Mouse (Mus musculus) intestine, embryonic 16.5 days (tissue): ENCODE measurements around the gene Dnah7a. TPM values are rescaled to one million over a fixed set of nuclear protein-coding genes. Genes with fewer than 3 reads are reported as not detected.
A peak's percentile ranks its signal among the peaks of the same experiment; 100 is the strongest.
"Not testable (repeated sequence)": the region's sequence is repeated elsewhere in the genome, so short reads cannot be mapped to it uniquely, and the experiment has no call there.

Experiments used
- ATAC-seq: fragments of 200-750 bp; cut with Nextera tagmentation; 2 replicates; pipeline ENCODE4 v1.8.0; 2017; ENCODE audit warnings: moderate TSS enrichment, moderate library complexity
- H3K27ac ChIP-seq: fragments of 300-500 bp; sonication (generic); 2 replicates; pipeline ENCODE4 v1.5.1; 2014; ENCODE audit warnings: mild to moderate bottlenecking, low read length
- H3K27me3 ChIP-seq: fragments of 300-500 bp; sonication (generic); replicated peaks from 2 replicates; pipeline ENCODE4 v1.6.1; 2014; ENCODE audit warnings: low read length, control low read depth, mixed read lengths; ENCODE audit not compliant: control insufficient read depth, insufficient read depth
- H3K36me3 ChIP-seq: fragments of 300-500 bp; sonication (generic); 2 replicates; pipeline ENCODE4 v1.6.1; 2014; ENCODE audit warnings: low read length, control low read depth; ENCODE audit not compliant: control insufficient read depth, insufficient read depth
- H3K4me1 ChIP-seq: fragments of 300-500 bp; sonication (generic); 2 replicates; pipeline ENCODE4 v1.6.1; 2014; ENCODE audit warnings: low read length, control low read depth, mixed read lengths; ENCODE audit not compliant: control insufficient read depth, insufficient read depth
- H3K4me2 ChIP-seq: fragments of 300-500 bp; sonication (generic); 2 replicates; pipeline ENCODE4 v1.6.1; 2014; ENCODE audit warnings: low read depth, low read length, control low read depth
- H3K4me3 ChIP-seq: fragments of 300-500 bp; sonication (generic); 2 replicates; pipeline ENCODE4 v1.5.1; 2014; ENCODE audit warnings: mild to moderate bottlenecking, low read length
- H3K9ac ChIP-seq: fragments of 300-500 bp; sonication (generic); 2 replicates; pipeline ENCODE4 v1.6.1; 2014; ENCODE audit warnings: low read depth, low read length
- H3K9me3 ChIP-seq: fragments of 300-500 bp; sonication (generic); 2 replicates; pipeline ENCODE4 v1.6.1; 2016; ENCODE audit warnings: low read length, control low read depth; ENCODE audit not compliant: control insufficient read depth
- WGBS: fragments of 180-500 bp; shearing (Covaris S2); extraction: QIAGEN DNeasy Blood & Tissue Kit; methylation state at CpG from one replicate; pipeline ENCODE4 v1.1.7; 2014; 5-methylcytosine and 5-hydroxymethylcytosine counted together
- polyA plus RNA-seq: library from polyadenylated mRNA; unstranded; fragments of >200 nt; fragmentation: Nextera tagmentation; extraction: Ambion mirVana; gene quantifications from 2 replicates; pipeline ENCODE4 v1.2.1, GENCODE M21; 2015

Gene Dnah7a
- polyA plus RNA-seq, 1 experiment from 2014 or later: 0.44 TPM

DNA sequence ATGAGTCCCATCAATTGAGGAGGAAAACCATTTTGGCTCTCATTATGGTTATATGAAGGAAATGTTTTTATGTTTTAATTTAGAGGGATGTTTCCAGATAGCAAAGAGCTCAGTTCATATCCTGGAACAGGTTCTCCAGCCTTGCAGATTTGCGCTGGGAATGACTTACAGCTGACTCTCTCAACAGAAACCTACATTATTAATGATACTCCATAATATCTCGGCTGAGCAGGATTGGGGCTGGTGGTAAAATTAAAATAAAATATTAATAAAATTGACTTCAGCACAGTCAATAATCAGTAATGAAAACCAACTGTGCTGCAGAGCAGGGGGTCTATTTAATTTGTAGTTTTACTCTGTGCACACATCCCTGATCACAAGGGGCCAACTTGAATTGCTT is 274.2 kb downstream of the Dnah7a start:
- 83% methylated on average over 2 of the region's 2 CpGs for WGBS
- H3K27me3 ChIP-seq, ATAC-seq, H3K4me3 ChIP-seq, H3K9ac ChIP-seq, H3K9me3 ChIP-seq, H3K27ac ChIP-seq, H3K4me2 ChIP-seq, H3K4me1 ChIP-seq, H3K36me3 ChIP-seq: not testable (repeated sequence)

DNA sequence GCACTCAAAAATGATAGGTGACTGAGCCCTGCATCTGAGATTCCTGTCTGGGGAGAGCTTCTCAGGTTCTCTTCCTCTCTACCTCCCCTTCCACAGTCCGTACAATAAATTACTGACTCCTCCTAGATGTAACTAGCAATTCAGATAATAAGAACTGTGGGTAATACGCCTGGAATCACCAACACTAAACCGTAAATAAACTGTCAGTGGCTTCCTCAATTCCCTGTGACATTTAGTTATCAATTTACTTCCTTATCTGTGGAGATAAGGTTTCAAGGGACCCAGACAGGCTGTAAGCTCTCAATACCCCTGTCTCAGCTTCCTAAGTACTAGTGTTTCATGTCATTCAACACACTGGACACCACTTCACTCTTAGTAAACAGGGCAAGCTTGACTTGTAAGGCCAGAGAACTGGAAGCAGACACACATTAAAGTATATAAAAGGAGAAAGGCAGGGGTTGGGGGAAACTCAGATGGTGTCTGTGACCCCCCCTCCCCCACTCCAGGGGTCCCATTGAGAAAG is 300.7 kb downstream of the Dnah7a start:
- WGBS: 25% methylated on average over 3 of the region's 3 CpGs
- Histone ChIP-seq H3K27me3 (no peaks in the 10 kb centered on the region), H3K4me1 (no peaks in the 10 kb centered on the region), H3K4me3 (no peak overlapping the region), H3K27ac (no peak overlapping the region), H3K9ac (no peak overlapping the region), H3K36me3 (no peaks in the 10 kb centered on the region), H3K4me2 (no peak overlapping the region), H3K9me3 (no peaks in the 10 kb centered on the region)
- peak; percentile 71 for ATAC-seq

DNA sequence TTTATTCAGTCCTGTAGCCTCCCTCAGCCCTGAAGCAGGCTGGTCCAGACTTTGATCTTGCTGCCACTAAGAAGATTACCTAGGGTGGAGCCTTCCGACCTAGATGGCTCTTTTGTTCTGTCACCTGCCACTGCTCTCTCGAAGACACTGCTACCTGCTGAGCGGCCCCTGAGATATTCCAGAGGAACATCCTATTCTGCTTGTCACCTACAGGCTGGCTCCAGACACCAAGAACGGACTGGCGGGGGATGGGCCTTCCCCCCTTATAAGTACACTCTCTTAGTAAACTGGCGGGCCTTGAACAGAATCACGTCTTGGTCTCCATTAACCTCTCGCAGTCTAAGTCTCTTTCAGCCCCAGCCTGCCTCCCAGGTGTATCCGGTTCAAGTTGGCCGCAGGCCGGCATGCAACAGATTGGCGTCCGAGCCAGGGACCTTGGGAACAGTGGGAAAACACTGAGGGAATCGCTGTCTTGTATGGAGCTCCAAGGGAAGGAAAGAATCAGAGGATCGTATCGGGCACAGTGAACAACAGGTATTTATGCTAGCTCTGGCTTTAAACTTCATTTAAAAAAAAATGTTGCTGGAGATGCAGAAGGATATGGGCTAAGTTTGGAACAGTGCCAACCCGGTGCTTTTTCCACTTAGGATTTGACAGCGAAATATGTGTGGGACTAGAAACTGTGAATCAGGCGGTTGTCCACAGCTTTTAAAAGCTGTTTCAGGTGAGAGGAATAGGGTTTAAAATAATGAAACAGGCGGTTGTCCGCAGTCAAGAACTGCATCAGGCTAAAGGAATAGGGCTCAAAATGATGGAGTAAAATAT is 312.4 kb downstream of the Dnah7a start:
- not testable (repeated sequence) for H3K27me3 ChIP-seq, ATAC-seq, H3K9me3 ChIP-seq, H3K4me3 ChIP-seq, H3K4me2 ChIP-seq, H3K9ac ChIP-seq, H3K36me3 ChIP-seq, H3K27ac ChIP-seq, H3K4me1 ChIP-seq
- 38% methylated on average over 21 of the region's 21 CpGs for WGBS

GRCm38 (mm10) chr1:53388762-53389161 is 317.8 kb downstream of the Dnah7a start:
- Histone ChIP-seq H3K9ac (no peak overlapping the region), H3K9me3 (no peaks in the 10 kb centered on the region; the same call in 1 of the 2 replicates), H3K36me3 (no peaks in the 10 kb centered on the region), H3K4me3 (no peak overlapping the region), H3K27ac (no peak overlapping the region), H3K4me2 (no peak overlapping the region), H3K4me1 (no peaks in the 10 kb centered on the region), H3K27me3 (no peaks in the 10 kb centered on the region)
- no peak for ATAC-seq
- WGBS: 92% methylated on average over 14 of the region's 14 CpGs

DNA sequence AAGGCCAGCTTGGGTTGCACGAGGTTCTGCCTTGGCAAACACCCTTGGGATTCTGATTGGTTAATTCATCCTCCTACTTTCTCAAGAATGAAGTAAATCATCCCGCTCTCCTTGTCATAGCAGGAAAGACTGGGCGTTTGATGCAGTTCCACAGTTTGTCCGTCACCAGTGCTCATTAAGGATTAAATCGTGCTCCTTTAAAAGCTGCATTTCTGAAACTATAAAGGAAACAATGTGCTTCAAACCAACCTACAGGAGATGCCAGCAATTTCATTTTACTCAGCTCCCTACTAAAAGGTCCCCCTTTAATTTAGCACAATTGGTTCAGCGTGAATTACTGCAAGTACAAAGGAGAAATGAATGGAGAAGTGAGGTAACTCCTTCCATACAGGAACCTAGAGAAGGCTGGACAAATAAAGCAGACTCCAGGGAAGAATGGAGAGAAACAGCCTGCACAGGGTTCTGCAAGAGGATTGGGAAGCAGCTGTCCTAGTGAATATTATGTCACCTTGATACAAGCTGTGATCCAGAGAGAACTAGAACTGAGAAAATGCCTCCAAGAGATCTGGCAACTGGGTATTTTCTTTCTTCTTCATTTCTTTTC is 322.4 kb downstream of the Dnah7a start:
- H3K36me3 ChIP-seq: no peaks in the 10 kb centered on the region
- no peak overlapping the region for H3K4me2 ChIP-seq
- H3K27ac ChIP-seq: no peak overlapping the region
- no peak for ATAC-seq
- H3K27me3 ChIP-seq: no peaks in the 10 kb centered on the region
- no peak overlapping the region for H3K4me3 ChIP-seq
- H3K9me3 ChIP-seq: no peaks in the 10 kb centered on the region
- H3K9ac ChIP-seq: no peak overlapping the region
- H3K4me1 ChIP-seq: no peaks in the 10 kb centered on the region
- 72% methylated on average over 6 of the region's 6 CpGs for WGBS

- ATAC-seq: no peak
- H3K27ac ChIP-seq: no peak overlapping the region
These were observed 328.9 kb downstream of the Dnah7a start for GRCm38 (mm10) chr1:53377731-53378130.

GRCm38 (mm10) chr1:53375965-53376364 is 330.6 kb downstream of the Dnah7a start:
- H3K4me3 ChIP-seq, H3K36me3 ChIP-seq, H3K27ac ChIP-seq, H3K4me1 ChIP-seq, H3K27me3 ChIP-seq, H3K9ac ChIP-seq, H3K9me3 ChIP-seq, H3K4me2 ChIP-seq: not testable (repeated sequence)
- 71% methylated on average over 2 of the region's 2 CpGs for WGBS
- peak; percentile 66; the same call in 1 of the 2 replicates for ATAC-seq

More at GRCm38 (mm10) chr1:53377731-53378130, 328.9 kb downstream of the Dnah7a start:
- no peak overlapping the region for H3K4me2 ChIP-seq
- no peaks in the 10 kb centered on the region for H3K4me1 ChIP-seq
- H3K4me3 ChIP-seq: no peak overlapping the region
- WGBS: 78% methylated on average over 3 of the region's 3 CpGs
- no peaks in the 10 kb centered on the region for H3K27me3 ChIP-seq
- no peak overlapping the region for H3K9ac ChIP-seq
- no peaks in the 10 kb centered on the region for H3K36me3 ChIP-seq
- no peaks in the 10 kb centered on the region for H3K9me3 ChIP-seq

GRCm38 (mm10) chr1:53358988-53359387 is 347.6 kb downstream of the Dnah7a start:
- Histone ChIP-seq H3K27ac (no peak overlapping the region), H3K4me3 (no peak overlapping the region), H3K9me3 (no peaks in the 10 kb centered on the region), H3K4me2 (no peak overlapping the region), H3K27me3 (no peaks in the 10 kb centered on the region), H3K36me3 (no peaks in the 10 kb centered on the region), H3K9ac (no peak overlapping the region), H3K4me1 (no peaks in the 10 kb centered on the region)
- peak; percentile 86 for ATAC-seq

- under 1% methylated on average over 44 of the region's 44 CpGs for WGBS
- peak within 1 kb of the TSS; percentile 87 for H3K4me3 ChIP-seq
These were observed 354.0 kb downstream of the Dnah7a start, which contains the start of the genes Asdurf, Gm28551 and Asnsd1 for GRCm38 (mm10) chr1:53352327-53353261. Gene Asdurf, minus strand, starts transcription at chr1:53352619. Gene Gm28551, minus strand, starts transcription at chr1:53352667. Gene Asnsd1, minus strand, starts transcription at chr1:53352752.

More at GRCm38 (mm10) chr1:53352327-53353261, 354.0 kb downstream of the Dnah7a start, which contains the start of the genes Asdurf, Gm28551 and Asnsd1:
- Histone ChIP-seq H3K27me3 (no peaks in the 10 kb centered on the region), H3K9ac (peak within 1 kb of the TSS; percentile 95), H3K36me3 (peaks cover 3% of the 10 kb centered on the region; the same call in 1 of the 2 replicates), H3K4me2 (peak within 1 kb of the TSS; percentile 53), H3K27ac (peak within 1 kb of the TSS; percentile 80), H3K9me3 (no peaks in the 10 kb centered on the region), H3K4me1 (peaks cover 6% of the 10 kb centered on the region)
- ATAC-seq: peak; percentile 100
